Mouse (Mus musculus): ENCODE results near the gene Higd1a.

DNA sequence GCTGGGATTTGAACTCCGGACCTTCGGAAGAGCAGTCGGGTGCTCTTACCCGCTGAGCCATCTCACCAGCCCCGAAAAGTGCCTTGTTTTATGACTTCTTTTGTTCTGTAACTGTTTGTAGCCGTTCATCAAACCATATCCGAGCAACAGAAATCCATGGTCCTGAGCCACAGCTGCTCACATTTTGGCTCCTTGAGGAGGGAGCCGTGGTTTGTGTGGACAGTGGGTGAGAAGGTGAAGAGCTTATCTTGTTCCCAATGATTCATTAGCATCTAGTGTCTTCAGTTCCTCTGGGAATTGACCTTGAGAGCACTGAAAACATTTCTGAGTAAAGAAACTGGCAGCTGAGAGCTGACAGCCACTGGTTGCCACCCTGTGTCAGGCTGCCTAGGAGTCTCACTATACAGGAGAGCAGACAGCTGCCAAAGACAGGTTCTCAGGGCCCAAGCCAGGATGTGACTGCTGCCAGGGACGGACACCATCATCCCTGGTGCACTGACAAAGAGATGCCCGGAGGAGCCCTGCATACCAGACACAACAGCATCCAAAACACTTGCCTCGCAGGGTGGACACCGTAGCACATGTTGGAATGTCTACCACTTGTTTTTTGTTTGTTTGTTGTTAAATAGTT lies 34.0 kb upstream of the Higd1a start:
- TF ChIP-seq CTCF (IDR thresholded peaks at IDR 0.05; ENCODE audit: borderline replicate concordance, control insufficient read depth, extremely low read depth, insufficient read depth, low read length, poor library complexity) (no peak), POLR2A (IDR thresholded peaks at IDR 0.05; ENCODE audit: control insufficient read depth, extremely low read depth, insufficient read depth, low read length, poor library complexity) (no peak)
